Mouse (Mus musculus) left cerebral cortex, postnatal 14 days (tissue): Measurements from ENCODE around the gene Cyb5d1. TPM values are rescaled to one million over a fixed set of nuclear protein-coding genes. Genes with fewer than 3 reads are reported as not detected.
A peak's percentile ranks its signal among the peaks of the same experiment; 100 is the strongest.

Experiments
- DNase-seq, 2 experiments: peaks; one replicate each; pipeline ENCODE4 v3.0.0; 2021 to 2022; ENCODE audit warnings: low spot score in 2 of 2, mixed read lengths in 1 of 2
- intact Hi-C: fragments of 180-260 bp; cut with DNase I; formaldehyde crosslinking; loops from one replicate; pipeline ENCODE4 v1.15.1; 2025
- total RNA-seq, 2 experiments: library from RNA; stranded (reverse); gene quantifications; 2 replicates each; pipeline ENCODE4 v1.2.3; 2021

The Cyb5d1 gene
- total RNA-seq, 2 experiments from 2014 or later: 36.8 to 42.0 TPM

GRCm38 (mm10) chr11:69369215-69369989 is 26.0 kb downstream of the Cyb5d1 start, which contains the start of gene Chd3:
Chd3 (minus strand) TSS chr11:69369406.
- intact Hi-C loops: loop anchor here (5.0 kb wide), 2 partner anchors 42 to 247 kb away; partner anchors contain the start of genes 9130213A22Rik, Hes7 and Kcnab3
- no peak for DNase-seq

DNA sequence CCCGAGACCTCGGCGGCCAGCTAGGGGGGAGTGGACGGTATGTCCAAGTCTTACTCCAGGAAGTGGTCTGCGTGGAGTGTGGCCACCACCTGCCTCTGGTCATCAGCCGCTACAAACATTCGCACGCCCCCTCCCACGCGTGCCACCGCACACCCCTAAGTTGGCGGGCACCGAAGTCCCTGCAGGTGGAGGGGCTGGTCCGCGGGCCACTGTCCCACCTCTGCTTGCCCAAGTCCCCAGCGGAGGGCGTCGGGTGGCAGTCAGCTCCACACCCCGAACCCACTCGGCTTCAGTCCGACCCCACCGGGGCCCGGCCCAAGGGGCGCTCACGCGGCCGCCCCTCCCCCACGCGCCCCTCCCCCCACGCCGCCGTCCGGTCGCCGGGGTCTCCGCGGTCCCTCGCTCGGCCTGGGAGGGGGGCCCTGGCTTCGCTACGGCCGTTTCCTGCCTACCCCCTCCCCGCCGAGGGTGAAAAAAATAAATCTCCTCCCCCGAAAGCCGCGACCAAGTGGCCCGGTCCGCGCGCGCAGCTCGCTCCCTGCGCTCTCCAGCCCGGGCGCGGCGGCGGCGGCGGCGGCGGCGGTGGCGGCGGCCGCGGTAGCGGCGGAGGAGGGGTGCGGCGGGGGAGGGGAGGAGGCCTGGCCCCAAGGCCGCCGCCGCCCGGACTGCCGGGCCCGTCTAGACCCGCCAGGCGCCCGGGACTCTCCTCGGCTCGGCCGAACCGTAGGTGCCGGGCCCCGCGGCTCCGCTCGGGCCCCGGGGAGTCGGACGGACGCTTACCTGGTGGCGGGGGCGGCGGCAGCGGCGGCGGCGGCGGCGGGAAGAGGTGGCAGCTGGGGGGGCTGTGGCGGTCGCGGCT is 26.8 kb downstream of the Cyb5d1 start:
- intact Hi-C loops: loop anchor here (5.0 kb wide), 2 partner anchors 41 to 246 kb away; partner anchors contain the start of genes 9130213A22Rik, Hes7 and Kcnab3
- DNase-seq: peak in 1 of 2 experiments; percentile 31

DNA sequence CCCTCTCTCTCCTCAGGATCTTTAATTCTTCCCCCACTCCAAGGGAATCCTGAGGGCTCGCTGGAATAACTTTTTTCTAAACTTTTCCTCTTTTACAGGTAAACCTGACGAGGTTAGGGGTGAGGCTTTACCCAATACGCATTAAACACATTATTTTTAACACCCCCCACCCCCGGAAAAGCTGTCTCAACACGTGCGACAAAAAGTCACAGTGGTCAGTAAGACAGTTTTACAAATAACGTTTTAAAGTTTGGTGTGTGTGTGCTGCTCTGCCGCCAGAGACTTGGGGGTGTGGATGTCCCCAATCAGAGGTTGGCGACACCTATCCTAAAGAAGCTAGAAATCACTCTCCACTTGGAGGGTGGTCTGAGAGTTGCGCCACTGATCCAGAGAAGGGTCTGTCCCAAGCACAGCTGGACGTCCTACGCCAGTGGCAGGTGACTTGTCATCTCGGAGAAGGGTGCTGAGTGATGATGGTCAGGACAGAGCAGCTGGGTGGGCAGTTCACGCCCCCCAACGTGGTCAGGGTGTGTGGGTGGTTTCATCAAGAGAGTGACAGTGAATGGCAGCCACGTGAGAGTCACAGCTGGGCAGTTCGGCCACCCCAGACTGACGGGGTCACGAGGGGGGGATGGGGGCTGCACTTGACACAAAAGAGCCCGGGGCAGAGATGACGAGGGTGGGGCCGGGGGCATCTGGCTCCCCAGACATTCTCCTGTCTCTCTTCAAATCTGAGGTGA is 27.6 kb downstream of the Cyb5d1 start:
- intact Hi-C loops: loop anchor here (2.0 to 5.0 kb wide), 3 partner anchors 27 to 245 kb away; partner anchors contain the start of genes 9130213A22Rik, Hes7, Kcnab3 and Rnf227
- DNase-seq: no peak

DNA sequence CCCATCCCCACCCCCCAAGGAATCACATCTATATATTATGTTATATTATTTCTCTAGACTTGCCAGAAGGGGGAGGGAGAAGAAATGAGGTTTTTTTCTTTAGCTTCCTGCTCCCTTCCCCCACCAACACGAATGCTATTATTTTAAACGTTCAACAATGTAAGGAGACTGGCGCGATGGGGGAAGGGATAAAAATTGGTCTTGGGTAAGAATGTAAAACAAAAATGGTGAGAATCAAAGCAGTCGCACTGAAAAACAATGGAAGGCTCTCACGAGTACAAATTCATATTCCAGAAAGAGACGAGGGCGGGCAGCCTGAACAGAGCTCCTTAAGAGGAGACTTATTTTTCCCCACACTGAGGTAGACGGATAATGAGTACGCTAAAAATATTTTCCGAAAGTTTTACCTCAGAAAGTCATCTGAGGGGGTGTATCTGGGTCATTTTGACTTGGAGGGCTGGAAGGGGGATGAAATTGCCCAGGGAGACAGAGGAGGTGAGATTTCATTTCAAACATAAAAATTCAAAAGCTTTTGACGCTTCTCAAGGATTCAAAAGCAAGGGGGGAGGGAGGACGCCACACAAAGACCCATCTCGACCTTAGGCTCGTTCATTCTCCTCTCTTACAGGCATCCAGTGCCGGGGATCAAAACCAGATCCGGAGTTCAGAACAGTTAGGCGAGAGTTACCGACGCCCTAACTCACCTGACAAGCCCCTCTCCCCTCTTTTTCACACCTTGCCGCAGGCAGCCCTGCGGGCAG is 28.4 kb downstream of the Cyb5d1 start:
- intact Hi-C loops: loop anchor here (2.0 to 5.0 kb wide), 3 partner anchors 26 to 245 kb away; partner anchors contain the start of genes 9130213A22Rik, Hes7, Kcnab3 and Rnf227
- DNase-seq: peak; percentile 50 to 70

GRCm38 (mm10) chr11:69366157-69366854 is 29.1 kb downstream of the Cyb5d1 start:
- intact Hi-C loops: loop anchor here (2.0 to 5.0 kb wide), 3 partner anchors 26 to 244 kb away; partner anchors contain the start of genes 9130213A22Rik, Hes7, Kcnab3 and Rnf227

GRCm38 (mm10) chr11:69365722-69366121 is 29.7 kb downstream of the Cyb5d1 start:
- no peak for DNase-seq

More at GRCm38 (mm10) chr11:69366157-69366854, 29.1 kb downstream of the Cyb5d1 start:
- DNase-seq: peak; percentile 96 to 98

DNA sequence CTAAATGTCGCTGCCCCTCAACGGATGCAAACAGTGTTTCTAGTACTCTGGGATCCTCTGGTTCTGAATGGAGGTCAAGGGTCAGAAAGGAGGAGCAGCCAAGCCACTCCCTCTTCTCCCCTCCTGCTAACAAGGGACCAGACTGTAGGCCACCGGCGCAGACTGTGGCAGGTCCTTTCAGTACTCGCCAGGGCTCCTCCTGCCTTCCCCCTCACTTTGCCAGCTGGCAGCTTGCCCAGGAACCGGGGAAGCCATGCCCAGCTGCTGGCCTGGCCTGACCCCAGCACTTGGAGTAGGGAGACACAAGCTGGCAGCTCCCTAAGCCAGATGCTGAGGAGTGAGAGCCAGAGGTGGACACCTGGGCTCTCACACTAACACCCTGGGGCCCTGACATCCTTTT is 30.5 kb downstream of the Cyb5d1 start:
- DNase-seq: peak; percentile 89 to 94
- intact Hi-C loops: loop anchor here (5.0 kb wide), 2 partner anchors 38 to 243 kb away; partner anchors contain the start of genes 9130213A22Rik, Hes7 and Kcnab3

More at GRCm38 (mm10) chr11:69365722-69366121, 29.7 kb downstream of the Cyb5d1 start:
- intact Hi-C loops: loop anchor here (2.0 to 5.0 kb wide), 3 partner anchors 25 to 243 kb away; partner anchors contain the start of genes 9130213A22Rik, Hes7, Kcnab3 and Rnf227

DNA sequence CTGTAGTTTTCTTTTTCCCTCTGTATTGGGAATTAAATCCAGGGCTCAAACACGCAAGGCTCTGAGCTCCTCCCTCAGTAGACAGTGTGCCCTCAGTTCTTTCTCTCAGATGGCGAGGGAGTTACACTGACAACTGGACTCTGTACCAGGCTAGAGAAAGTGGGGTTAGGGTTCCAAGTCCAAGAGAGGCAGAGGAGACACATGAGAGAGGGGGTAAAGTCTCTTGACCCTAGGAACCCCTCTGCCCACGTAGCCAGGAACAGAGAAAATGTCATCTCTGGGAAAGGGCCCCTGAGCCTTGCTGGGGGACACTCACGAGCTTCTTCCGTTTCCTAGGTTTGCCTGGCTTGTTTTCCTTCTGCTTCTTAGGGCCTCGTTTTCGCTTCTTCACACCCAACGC is 31.1 kb downstream of the Cyb5d1 start:
- DNase-seq: no peak
- intact Hi-C loops: no loop called here

DNA sequence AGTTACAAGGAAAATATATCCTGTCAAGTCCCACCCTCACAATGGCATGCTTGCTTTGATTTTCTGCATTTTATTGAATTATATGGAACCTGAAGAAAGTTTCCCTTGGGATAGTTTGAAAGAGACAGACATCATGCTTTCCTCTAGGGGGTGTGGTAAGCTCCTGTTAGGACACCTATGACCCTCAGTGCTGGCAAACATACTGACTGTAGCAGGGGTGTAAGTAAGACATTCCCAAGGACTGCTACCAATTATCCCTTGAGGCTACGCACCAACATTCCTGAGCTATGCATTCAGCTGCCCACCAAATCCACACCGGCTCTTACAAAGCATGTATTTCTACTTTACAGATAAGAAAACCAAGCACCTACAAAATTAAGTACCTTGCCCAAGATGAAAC is 33.0 kb downstream of the Cyb5d1 start:
- intact Hi-C loops: no loop called here

GRCm38 (mm10) chr11:69362021-69362420 is 33.4 kb downstream of the Cyb5d1 start:
- intact Hi-C loops: no loop called here
- no peak for DNase-seq

More for the DNA sequence above, 33.0 kb downstream of the Cyb5d1 start:
- DNase-seq: no peak

DNA sequence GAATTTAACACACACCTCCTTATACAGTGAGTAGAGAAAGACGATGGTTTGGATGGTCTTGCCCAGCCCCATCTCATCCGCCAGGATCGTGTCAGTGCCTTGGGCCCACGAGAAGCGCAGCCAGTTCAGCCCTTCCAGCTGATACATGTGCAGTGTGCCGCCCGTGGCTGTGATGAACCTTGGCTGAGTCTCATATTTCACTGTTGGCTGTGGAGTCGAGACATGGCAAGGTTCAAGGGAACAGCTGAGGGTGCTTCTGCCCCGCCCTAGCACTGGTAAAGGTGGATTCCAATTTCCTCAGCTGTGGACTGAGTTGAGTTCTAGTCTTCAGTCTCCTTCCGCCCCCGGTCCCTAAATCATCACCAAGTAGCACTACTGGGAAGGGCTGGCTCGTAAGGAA is 37.7 kb downstream of the Cyb5d1 start:
- intact Hi-C loops: loop anchor here (1.0 kb wide), 1 partner anchor 8 kb away; no protein-coding TSS in a partner anchor

DNA sequence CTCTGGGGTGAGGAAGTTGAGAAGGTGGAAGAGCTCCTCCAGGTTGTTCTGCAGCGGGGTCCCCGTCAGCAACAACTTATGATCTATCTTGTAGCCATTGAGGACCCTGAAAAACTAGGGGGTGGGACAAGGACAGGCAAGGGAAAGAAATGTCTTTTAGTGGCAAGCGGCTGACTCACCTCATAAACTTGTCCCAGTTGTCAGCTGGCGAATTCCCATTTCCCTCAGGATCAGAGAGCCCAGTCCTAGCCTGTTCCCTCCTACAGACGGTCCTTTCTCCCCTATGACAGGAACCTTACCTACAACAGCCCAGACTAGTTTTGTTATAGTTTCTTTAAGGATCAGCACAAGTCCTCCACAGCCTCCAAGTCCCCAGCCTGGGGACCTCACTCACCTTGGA is 38.9 kb downstream of the Cyb5d1 start:
- DNase-seq: no peak
- intact Hi-C loops: no loop called here

More for the DNA sequence above, 37.7 kb downstream of the Cyb5d1 start:
- no peak for DNase-seq

- DNase-seq: no peak
- intact Hi-C loops: no loop called here
Observed at GRCm38 (mm10) chr11:69346441-69346840, 49.0 kb downstream of the Cyb5d1 start.

Other genes with a start within 250 kb of the Cyb5d1 start
- 1 to 10 TPM; 1.5 to 1.9 TPM for gene Alox12b, start 238.6 kb downstream of the Cyb5d1 start, total RNA-seq
- gene Alox8, start 197.8 kb downstream of the Cyb5d1 start, total RNA-seq: 1 to 10 TPM; 3.7 to 4.1 TPM
- gene Gucy2e, start 158.6 kb downstream of the Cyb5d1 start, total RNA-seq: under 1 TPM; 0.40 to 0.80 TPM
- 10 to 100 TPM; 13.4 to 16.1 TPM for gene Cntrob, start 71.9 kb downstream of the Cyb5d1 start, total RNA-seq
- 10 to 100 TPM; 60.1 to 67.7 TPM for gene Trappc1, start 71.7 kb downstream of the Cyb5d1 start, total RNA-seq
- 10 to 100 TPM; 30.8 to 36.9 TPM for gene Kcnab3, start 69.4 kb downstream of the Cyb5d1 start, total RNA-seq
- 100 to 1,000 TPM in 1 of 2 experiments, 10 to 100 TPM in 1; 95.7 to 101 TPM for gene Rnf227, start 55.2 kb downstream of the Cyb5d1 start, total RNA-seq
- 100 to 1,000 TPM; 531 to 563 TPM for gene Chd3, start 26.2 kb downstream of the Cyb5d1 start, total RNA-seq
- 100 to 1,000 TPM in 1 of 2 experiments, 10 to 100 TPM in 1; 92.0 to 106 TPM for gene Naa38, start 144 bp downstream of the Cyb5d1 start, total RNA-seq
- 1 to 10 TPM; 2.6 to 2.9 TPM for gene Tmem88, start 2.6 kb upstream of the Cyb5d1 start, total RNA-seq
- 10 to 100 TPM; 33.0 to 33.3 TPM for gene Kdm6b, start 18.0 kb upstream of the Cyb5d1 start, total RNA-seq
- gene Dnah2, start 153.5 kb upstream of the Cyb5d1 start, total RNA-seq: 1 to 10 TPM; 3.5 to 3.6 TPM
- gene Efnb3, start 164.6 kb upstream of the Cyb5d1 start, total RNA-seq: 100 to 1,000 TPM in 1 of 2 experiments, 10 to 100 TPM in 1; 71.8 to 100 TPM
- 1 to 10 TPM; 6.9 to 8.3 TPM for gene Wrap53, start 184.6 kb upstream of the Cyb5d1 start, total RNA-seq
- gene Trp53, start 184.7 kb upstream of the Cyb5d1 start, total RNA-seq: 10 to 100 TPM; 21.2 to 21.9 TPM
- gene Atp1b2, start 210.3 kb upstream of the Cyb5d1 start, total RNA-seq: 100 to 1,000 TPM; 451 to 452 TPM
- not detected for gene Shbg, start 222.3 kb upstream of the Cyb5d1 start, total RNA-seq
- gene Sat2, start 226.4 kb upstream of the Cyb5d1 start, total RNA-seq: 10 to 100 TPM in 1 of 2 experiments, 1 to 10 TPM in 1; 9.9 to 10.2 TPM
- gene Fxr2, start 237.4 kb upstream of the Cyb5d1 start, total RNA-seq: 100 to 1,000 TPM; 107 TPM